Comparison of ENCODE assay signal across 10 mouse cellular contexts in genomic region chr9:83381317-83381716, GRCm38 (mm10). TPM values are rescaled to one million over a fixed set of nuclear protein-coding genes. Genes with fewer than 3 reads are reported as not detected.
A peak's percentile ranks its signal among the peaks of the same experiment; 100 is the strongest.
DNase-seq lines count a peak whose midpoint lies in the region; ATAC-seq and TF ChIP-seq lines count a peak whose summit lies in the region.
"Had no signal": no experiment of that assay in that cellular context is flagged by ENCODE, and none has a peak within 500 bp of the region (broad histone marks: within the 10 kb centered on the region; RNA-seq: fewer than 3 reads in every experiment).

No protein-coding gene starts in this region.

- no peak overlapping the region for H3K9ac ChIP-seq in lung, postnatal 0 days (replicated peaks; ENCODE audit: low read depth)
- H3K9ac ChIP-seq: liver, embryonic 15.5 days had no signal

- POLR2A ChIA-PET in Patski (lab: Charles Lee): no interaction called here

- no peak for TF ChIP-seq EP300 in lung, postnatal 0 days (IDR thresholded peaks at IDR 0.05)

- in situ Hi-C loops in Patski (cut with MboI; ENCODE audit: low pct_unique_long_range_greater_than_20kb): loop anchor here (5.0 kb wide), 1 partner anchor 231 kb away; no protein-coding TSS in a partner anchor

- no peak overlapping the region for H3K4me3 ChIP-seq in lung, postnatal 0 days (ENCODE audit: low read depth, low read length)
- H3K4me3 ChIP-seq: liver, embryonic 15.5 days had no signal

- no peak for ATAC-seq in lung, postnatal 0 days
- no peak for ATAC-seq in Patski

- no peaks in the 10 kb centered on the region for H3K36me3 ChIP-seq in lung, postnatal 0 days (ENCODE audit: insufficient read depth, low read length)
- H3K36me3 ChIP-seq: liver, embryonic 15.5 days had no signal

- DNase-seq in heart, postnatal 4 days: peak; percentile 47
- DNase-seq in heart, adult 8-10 months (ENCODE audit: low spot score): no peak
- no peak for DNase-seq in lung, postnatal 0 days (ENCODE audit: low spot score)
- no peak for DNase-seq in lung, postnatal 25 days (ENCODE audit: low spot score)
- DNase-seq in Patski (ENCODE audit: low read depth, low spot score): peak; percentile 25
- DNase-seq in mesoderm, embryonic 11.5 days (ENCODE audit: low read depth, low spot score): peak; percentile 58
- no peak for DNase-seq in urinary bladder, postnatal 14 days (ENCODE audit: low spot score)
- no peak for DNase-seq in right cerebral cortex, adult 18-20 months
- DNase-seq: cerebellum, postnatal 36 days had no signal

- H3K27ac ChIP-seq in lung, postnatal 0 days (ENCODE audit: low read length): no peak overlapping the region
- H3K27ac ChIP-seq: liver, embryonic 15.5 days had no signal

- H3K27me3 ChIP-seq in lung, postnatal 0 days (replicated peaks; ENCODE audit: insufficient read depth, low read length): no peaks in the 10 kb centered on the region
- H3K27me3 ChIP-seq in Patski: no peaks in the 10 kb centered on the region
- H3K27me3 ChIP-seq: liver, embryonic 15.5 days had no signal

- no peaks in the 10 kb centered on the region for H3K9me3 ChIP-seq in lung, postnatal 0 days (ENCODE audit: low read length)
- H3K9me3 ChIP-seq: liver, embryonic 15.5 days had no signal

- no peak overlapping the region for H3K4me2 ChIP-seq in lung, postnatal 0 days (replicated peaks; ENCODE audit: low read depth, low read length)
- H3K4me2 ChIP-seq: liver, embryonic 15.5 days had no signal

- CTCF ChIA-PET in Patski (lab: Charles Lee): interaction anchor here (0.7 to 3.8 kb wide), 7 partner anchors 10 to 267 kb away, joined by 3 to 14 read pairs (median 3); no protein-coding TSS in a partner anchor

- no peaks in the 10 kb centered on the region for H3K4me1 ChIP-seq in lung, postnatal 0 days (ENCODE audit: insufficient read depth, low read depth, low read length)
- H3K4me1 ChIP-seq: liver, embryonic 15.5 days had no signal

- peak; percentile 57 for TF ChIP-seq CTCF in lung, postnatal 0 days (IDR thresholded peaks at IDR 0.05)
- TF ChIP-seq CTCF in Patski (IDR thresholded peaks at IDR 0.05): peak; percentile 72

RNA-seq across cellular contexts. Expression of gene Lca5, which starts 59.6 kb away (rescaled TPM):
- total RNA-seq in heart, postnatal 4 days (2021): 1 to 10 TPM; 8.0 to 9.0 TPM
- 1 to 10 TPM; 2.0 to 3.3 (median 2.6) TPM for total RNA-seq in heart, adult 8-10 months (2022)
- polyA plus RNA-seq in lung, postnatal 0 days (2015; fragmentation: Nextera tagmentation; extraction: Ambion mirVana): 7.9 and 9.6 TPM in 2 replicates
- 5.0 TPM for polyA plus RNA-seq in Patski (2021)

Comparison
In these comparisons a context has a peak if more than half of its experiments do, and no peak if none do; other contexts are left out.
1. DNase-seq: peak in heart, postnatal 4 days (single experiment), Patski (single experiment) and mesoderm, embryonic 11.5 days (single experiment); none in heart, adult 8-10 months (single experiment), lung, postnatal 0 days (single experiment), lung, postnatal 25 days (single experiment), urinary bladder, postnatal 14 days (single experiment) and right cerebral cortex, adult 18-20 months (single experiment).